Mouse (Mus musculus) lung, adult 2 months (tissue): Measurements from ENCODE around the gene Cpsf6. TPM values are rescaled to one million over a fixed set of nuclear protein-coding genes. Genes with fewer than 3 reads are reported as not detected.

Experiments used
- DNase-seq: peaks from one replicate; pipeline ENCODE4 v3.0.0; 2022
- H3K4me1 ChIP-seq: fragments of 200-500 bp; 2 replicates; pipeline ENCODE4 v1.6.1; 2011; ENCODE audit warnings: low read length; ENCODE audit not compliant: control insufficient read depth, insufficient read depth
- H3K4me3 ChIP-seq: fragments of 200-500 bp; replicated peaks from 2 replicates; pipeline ENCODE3; 2011; ENCODE audit warnings: low read depth, mild to moderate bottlenecking, control low read depth, low read length; ENCODE audit errors: extremely low read depth
- CTCF ChIP-seq: fragments of 200-500 bp; IDR thresholded peaks from 2 replicates; pipeline ENCODE4 v1.5.1; 2011; ENCODE audit warnings: mild to moderate bottlenecking, low read length, control low read depth; ENCODE audit not compliant: insufficient read depth
- POLR2A ChIP-seq: fragments of 200-500 bp; IDR thresholded peaks from 2 replicates; pipeline ENCODE4 v1.6.1; 2011; ENCODE audit warnings: low read depth, mild to moderate bottlenecking, control low read depth, low read length, borderline replicate concordance; ENCODE audit errors: extremely low read depth
- WGBS: fragments of 180-500 bp; shearing (Covaris S2); methylation state at CpG from one replicate; pipeline ENCODE4 v1.1.7; 2018; 5-methylcytosine and 5-hydroxymethylcytosine counted together
- polyA plus RNA-seq: library from polyadenylated mRNA; depleted of rRNA; stranded (reverse); fragments of >200 nt; gene quantifications from 2 replicates; pipeline ENCODE4 v1.2.3, GENCODE M21; 2012

Gene Cpsf6
- polyA plus RNA-seq, 1 experiment: 51.7 TPM

- TF ChIP-seq POLR2A (no peak), CTCF (no peak)
- no peak overlapping the region for H3K4me3 ChIP-seq
- 71% methylated on average over 2 of the region's 2 CpGs for WGBS
- no peak for DNase-seq
- peaks cover 3% of the 10 kb centered on the region; the same call in 1 of the 2 replicates for H3K4me1 ChIP-seq
These were observed 37.4 kb downstream of the Cpsf6 start for GRCm38 (mm10) chr10:117342406-117342805.

DNA sequence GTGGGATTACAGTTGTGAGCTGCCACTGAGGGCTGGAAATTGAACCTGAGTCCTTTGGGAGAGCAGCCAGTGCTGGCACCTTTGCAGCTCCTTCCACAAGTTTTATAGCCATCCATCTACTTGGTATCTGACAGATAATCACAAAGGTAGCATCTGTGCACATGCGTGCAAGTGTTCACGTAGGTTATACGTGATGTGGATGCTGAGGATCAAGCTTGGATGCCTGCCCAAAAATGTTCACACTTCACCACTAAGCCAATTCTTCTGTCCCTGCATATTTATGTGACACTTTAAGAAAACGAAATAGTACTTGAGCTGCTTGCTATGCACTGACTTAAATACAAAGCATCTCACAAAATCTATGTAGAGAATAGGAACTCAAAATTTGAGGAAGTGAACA lies 38.8 kb downstream of the Cpsf6 start:
- peaks cover 3% of the 10 kb centered on the region; the same call in 1 of the 2 replicates for H3K4me1 ChIP-seq
- 66% methylated on average over 4 of the region's 4 CpGs for WGBS
- TF ChIP-seq POLR2A (no peak), CTCF (no peak)
- DNase-seq: no peak
- H3K4me3 ChIP-seq: no peak overlapping the region

DNA sequence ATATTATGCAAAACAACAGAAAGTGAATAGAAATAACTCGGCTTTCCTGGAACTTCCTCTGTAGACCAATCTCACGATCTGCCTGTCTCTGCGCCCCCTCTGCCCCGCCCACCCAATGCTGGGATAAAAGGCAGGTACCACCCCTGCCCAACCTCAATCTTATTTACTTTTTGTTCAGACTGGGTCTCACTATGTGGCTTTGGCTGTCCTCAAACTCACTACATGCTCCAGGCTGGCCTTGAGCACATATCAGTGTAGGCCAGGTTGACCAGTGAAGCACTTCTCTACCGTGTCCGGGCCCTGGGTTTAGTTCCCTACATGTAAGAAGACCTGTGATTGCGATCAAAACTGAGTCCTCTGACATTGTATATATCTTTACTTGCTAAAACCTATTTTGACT lies 40.6 kb downstream of the Cpsf6 start:
- Histone ChIP-seq H3K4me3 (no peak overlapping the region), H3K4me1 (peaks cover 3% of the 10 kb centered on the region; the same call in 1 of the 2 replicates)
- WGBS: 75% methylated on average over 7 of the region's 7 CpGs
- no peak for TF ChIP-seq CTCF
- TF ChIP-seq POLR2A: no peak
- DNase-seq: no peak

DNA sequence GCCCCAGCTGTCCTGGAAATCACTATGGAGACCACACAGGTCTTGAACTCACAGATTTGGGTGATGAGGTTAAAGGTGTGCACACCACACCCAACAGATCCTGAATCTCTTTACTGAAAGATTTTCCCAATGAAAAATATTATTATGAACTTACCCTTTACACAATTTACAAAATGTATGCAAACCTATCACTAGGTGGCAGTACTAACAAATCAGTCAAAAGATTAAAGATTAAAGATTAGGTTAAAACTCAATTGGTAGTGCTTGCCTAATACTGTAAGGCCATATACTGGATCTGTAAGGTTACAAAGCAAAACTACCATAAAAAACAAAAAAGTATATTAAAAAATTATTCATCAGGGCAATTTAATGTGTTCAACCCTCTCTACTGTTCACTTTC lies 41.9 kb downstream of the Cpsf6 start:
- H3K4me3 ChIP-seq: no peak overlapping the region
- no peaks in the 10 kb centered on the region for H3K4me1 ChIP-seq
- DNase-seq: no peak
- TF ChIP-seq CTCF (no peak), POLR2A (no peak)

DNA sequence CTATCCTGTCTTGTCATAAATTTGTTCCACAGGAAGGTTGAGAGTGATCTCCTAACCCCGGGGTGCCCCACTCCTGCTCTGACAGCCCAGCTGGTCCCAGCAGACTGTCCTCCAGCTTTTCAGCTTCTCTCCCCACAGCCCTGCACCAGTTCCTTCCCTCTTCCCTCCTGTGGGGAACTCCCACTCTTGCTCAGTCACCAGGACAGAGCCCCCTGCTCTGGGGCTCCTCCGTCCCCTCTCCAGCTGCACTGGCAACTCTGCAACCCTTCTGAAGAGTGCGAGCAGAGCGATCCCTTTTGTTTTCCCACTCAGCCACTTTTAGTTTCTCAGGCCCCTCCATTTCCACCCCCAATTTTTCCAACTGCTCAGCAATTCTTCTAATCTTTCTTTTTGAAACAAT lies 44.2 kb downstream of the Cpsf6 start:
- WGBS: 20% methylated on average over 4 of the region's 4 CpGs
- Histone ChIP-seq H3K4me1 (no peaks in the 10 kb centered on the region), H3K4me3 (no peak overlapping the region)
- no peak for DNase-seq
- TF ChIP-seq CTCF: no peak
- no peak for TF ChIP-seq POLR2A

DNA sequence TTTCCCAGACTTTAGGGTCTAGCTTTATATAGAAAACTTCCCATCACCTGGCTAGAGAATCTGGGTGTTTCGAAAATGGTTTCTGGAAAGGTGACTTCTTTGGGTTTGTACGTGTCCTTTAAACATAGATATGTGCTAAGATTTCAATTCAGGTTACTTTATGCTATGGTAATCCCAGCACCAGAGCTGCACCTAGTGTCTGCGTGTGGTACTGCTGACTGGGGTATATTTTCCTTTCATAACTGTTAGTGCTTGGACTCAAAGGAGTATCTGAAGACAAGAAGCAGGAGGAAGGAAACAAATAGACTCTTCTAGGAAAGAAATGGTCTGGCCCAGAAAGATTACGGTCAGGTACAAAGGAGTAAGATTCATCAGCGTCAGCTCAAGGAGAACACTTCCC lies 49.3 kb downstream of the Cpsf6 start:
- 47% methylated on average over 5 of the region's 5 CpGs for WGBS
- H3K4me1 ChIP-seq: peaks cover 4% of the 10 kb centered on the region
- peak; percentile 58 for DNase-seq
- peak; percentile 32; the same call in 1 of the 2 replicates for TF ChIP-seq CTCF
- no peak for TF ChIP-seq POLR2A
- H3K4me3 ChIP-seq: no peak overlapping the region

- WGBS: 74% methylated on average over 7 of the region's 7 CpGs
These were observed 56.0 kb downstream of the Cpsf6 start for GRCm38 (mm10) chr10:117323782-117324181.

GRCm38 (mm10) chr10:117322630-117323029 lies 57.2 kb downstream of the Cpsf6 start:
- 86% methylated on average over 5 of the region's 5 CpGs for WGBS
- no peak for DNase-seq
- no peak for TF ChIP-seq POLR2A
- TF ChIP-seq CTCF: no peak
- Histone ChIP-seq H3K4me3 (no peak overlapping the region), H3K4me1 (no peaks in the 10 kb centered on the region)

More at GRCm38 (mm10) chr10:117323782-117324181, 56.0 kb downstream of the Cpsf6 start:
- DNase-seq: no peak
- Histone ChIP-seq H3K4me3 (no peak overlapping the region), H3K4me1 (no peaks in the 10 kb centered on the region; the same call in 1 of the 2 replicates)
- TF ChIP-seq POLR2A: no peak
- no peak for TF ChIP-seq CTCF

GRCm38 (mm10) chr10:117320571-117320981 lies 59.2 kb downstream of the Cpsf6 start:
- WGBS: 43% methylated on average over 3 of the region's 3 CpGs
- no peaks in the 10 kb centered on the region for H3K4me1 ChIP-seq
- H3K4me3 ChIP-seq: no peak overlapping the region
- TF ChIP-seq CTCF: no peak
- TF ChIP-seq POLR2A: no peak
- DNase-seq: peak; percentile 46

DNA sequence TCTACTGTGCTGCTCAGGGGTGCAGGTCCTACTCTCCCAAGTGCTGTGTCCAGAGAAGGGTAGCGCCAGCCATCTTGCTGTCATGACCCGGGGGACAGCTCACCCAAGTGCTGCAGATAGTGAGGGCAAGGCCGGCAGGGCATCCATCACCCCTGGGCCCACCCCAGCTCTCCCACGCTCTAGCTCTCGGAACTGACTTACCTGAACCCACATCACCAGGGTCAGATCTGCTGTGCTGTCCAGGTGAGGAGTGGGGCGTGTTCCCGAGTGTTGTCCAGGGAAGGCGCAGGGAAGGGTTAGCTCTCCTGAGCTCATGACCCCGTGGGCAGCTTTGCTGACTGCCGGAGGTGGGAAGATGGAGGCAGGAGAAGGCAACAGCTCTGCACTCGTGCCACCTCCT lies 63.4 kb downstream of the Cpsf6 start:
- TF ChIP-seq CTCF (no peak), POLR2A (no peak)
- WGBS: 93% methylated on average over 11 of the region's 11 CpGs
- Histone ChIP-seq H3K4me3 (no peak overlapping the region), H3K4me1 (no peaks in the 10 kb centered on the region)
- DNase-seq: no peak

GRCm38 (mm10) chr10:117313133-117313532 lies 66.7 kb downstream of the Cpsf6 start:
- no peak overlapping the region for H3K4me3 ChIP-seq
- no peak for DNase-seq
- H3K4me1 ChIP-seq: no peaks in the 10 kb centered on the region
- TF ChIP-seq POLR2A: no peak
- TF ChIP-seq CTCF: no peak
- 77% methylated on average over 2 of the region's 2 CpGs for WGBS
